Mouse (Mus musculus) retina, postnatal 7 days (tissue): ENCODE data around the gene Rel.
"Not testable (repeated sequence)": the region's sequence is repeated elsewhere in the genome, so short reads cannot be mapped to it uniquely, and the experiment has no call there.

Experiments used
- DNase-seq: peaks from one replicate; pipeline ENCODE4 v3.0.0-alpha.2; 2012; ENCODE audit warnings: low read depth, low spot score

Rel gene

DNA sequence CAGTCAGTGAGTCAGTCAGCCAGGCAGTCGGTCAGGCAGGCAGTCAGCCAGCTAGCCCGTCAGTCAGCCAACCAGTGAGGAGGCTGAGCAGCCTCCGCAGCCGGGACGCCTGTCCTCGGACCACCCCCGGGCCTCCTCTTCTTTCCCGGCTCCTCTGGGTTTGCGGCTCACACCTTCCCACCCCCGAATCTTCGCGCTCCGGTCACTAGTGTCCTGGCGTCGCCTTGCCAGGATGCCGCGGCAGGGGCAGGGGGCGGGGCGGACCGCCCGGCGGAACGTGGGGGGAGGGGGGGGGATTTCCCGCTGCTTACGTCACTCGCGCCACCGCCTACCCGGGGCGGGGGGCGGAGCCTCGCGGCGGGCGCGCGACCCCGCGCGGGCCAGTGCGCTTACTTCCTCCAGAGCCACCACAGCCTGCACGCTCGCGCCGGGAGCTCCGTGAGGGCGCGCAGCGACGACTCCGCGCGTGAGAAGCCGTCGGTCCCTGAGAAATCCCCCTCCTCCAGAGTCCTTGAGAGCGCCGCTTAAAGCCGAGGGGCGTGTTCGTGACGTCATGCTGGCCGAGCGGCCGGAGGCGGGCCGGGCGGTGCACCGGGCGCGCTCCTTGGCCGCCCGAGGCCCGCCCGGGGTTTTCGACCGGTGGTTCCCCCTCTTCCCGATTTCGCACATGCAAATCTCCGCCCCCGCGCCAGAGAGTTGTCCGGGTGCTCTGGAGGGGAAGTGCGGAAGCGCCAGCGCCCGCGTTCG, at the start of gene Rel:
Gene Rel (minus strand): TSS at position 211 of the 747 bp plus-strand sequence.
- DNase-seq, result peak; percentile 84

GRCm38 (mm10) chr11:23818745-23819144, 48.0 kb upstream of the Rel start:
- no peak for DNase-seq

DNA sequence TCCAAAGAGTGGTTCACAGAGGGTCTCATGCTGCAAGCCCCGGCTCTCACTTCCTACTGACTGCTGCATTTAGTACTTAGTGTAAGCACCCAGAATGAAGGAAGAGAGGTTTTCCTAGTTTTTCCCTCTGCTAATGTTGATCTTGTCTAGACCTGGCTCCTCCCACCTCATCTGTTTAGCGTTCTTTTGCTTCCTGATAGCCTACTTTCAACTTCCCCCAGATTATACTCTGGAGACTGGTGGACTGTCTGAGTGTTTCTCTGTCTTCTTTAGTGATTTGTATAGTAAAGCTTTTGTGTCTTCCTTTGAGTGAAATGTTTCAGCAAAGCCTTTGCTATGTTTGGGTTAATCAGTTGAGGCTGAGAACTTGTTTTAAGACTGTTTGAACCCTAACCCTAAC, 40.0 kb upstream of the Rel start:
- no peak for DNase-seq

- no peak for DNase-seq
Observed at GRCm38 (mm10) chr11:23805716-23806115, 34.9 kb upstream of the Rel start.

DNA sequence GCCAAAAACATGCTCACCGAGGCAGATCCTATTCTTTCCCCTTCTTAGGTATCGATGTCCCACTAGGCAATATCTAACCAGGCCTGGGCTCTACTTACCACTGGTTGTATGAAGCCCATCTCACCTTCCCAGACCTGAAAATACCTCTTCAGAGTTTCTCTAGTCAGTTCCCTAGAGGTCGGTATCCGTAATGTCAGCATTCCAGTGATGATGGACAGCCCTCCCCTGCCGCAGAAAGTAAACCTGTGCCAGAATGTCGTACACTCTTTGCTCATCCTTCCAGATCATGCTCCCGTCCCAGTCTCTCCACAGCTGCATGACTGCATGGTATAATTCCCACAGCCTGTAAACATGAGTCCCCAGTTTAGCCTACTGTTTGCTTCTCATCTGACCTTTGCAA, 32.4 kb upstream of the Rel start:
- no peak for DNase-seq

DNA sequence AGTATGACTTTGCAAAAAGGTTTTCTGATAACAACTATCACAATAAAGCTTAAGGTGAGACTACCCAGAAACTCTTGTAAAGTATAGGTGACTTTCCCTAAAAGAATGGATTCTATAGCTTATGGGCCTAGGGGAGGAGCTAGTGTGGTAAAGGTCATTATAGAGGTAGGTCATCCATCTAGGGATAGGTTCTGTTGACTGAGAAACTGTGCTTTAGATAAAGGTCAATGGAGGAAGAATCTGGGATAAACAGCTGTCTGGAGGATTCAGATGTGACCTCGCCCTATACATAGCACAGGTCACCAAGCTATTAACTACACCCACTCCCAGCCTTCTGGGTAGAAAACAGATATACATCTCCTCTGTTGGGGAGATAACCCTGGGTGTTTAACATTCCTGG, 31.5 kb upstream of the Rel start:
- no peak for DNase-seq

DNA sequence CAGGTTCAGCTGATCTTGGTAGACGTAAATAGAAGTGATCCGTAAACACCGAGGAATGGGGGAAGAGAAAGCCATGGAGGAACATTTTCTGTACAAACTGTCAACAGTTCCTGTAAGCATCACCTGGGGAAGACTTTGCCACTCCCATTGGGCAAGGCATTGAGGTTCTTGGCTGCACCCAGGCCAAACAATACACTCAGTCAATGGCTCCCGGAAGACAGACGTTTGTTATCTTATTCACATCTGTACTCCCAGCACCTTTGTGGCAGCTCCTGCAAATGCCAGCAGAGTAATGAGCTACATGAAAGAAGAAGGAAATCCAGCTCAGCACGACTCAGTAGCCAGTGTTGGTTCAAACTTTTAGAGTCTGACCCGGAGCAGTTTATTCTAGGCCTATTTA, 31.1 kb upstream of the Rel start:
- no peak for DNase-seq

- DNase-seq, result not testable (repeated sequence)
Observed at GRCm38 (mm10) chr11:23783677-23784076, 12.9 kb upstream of the Rel start.

GRCm38 (mm10) chr11:23783085-23783484, 12.3 kb upstream of the Rel start:
- DNase-seq, result no peak

GRCm38 (mm10) chr11:23782038-23782437, 11.3 kb upstream of the Rel start:
- no peak for DNase-seq

DNA sequence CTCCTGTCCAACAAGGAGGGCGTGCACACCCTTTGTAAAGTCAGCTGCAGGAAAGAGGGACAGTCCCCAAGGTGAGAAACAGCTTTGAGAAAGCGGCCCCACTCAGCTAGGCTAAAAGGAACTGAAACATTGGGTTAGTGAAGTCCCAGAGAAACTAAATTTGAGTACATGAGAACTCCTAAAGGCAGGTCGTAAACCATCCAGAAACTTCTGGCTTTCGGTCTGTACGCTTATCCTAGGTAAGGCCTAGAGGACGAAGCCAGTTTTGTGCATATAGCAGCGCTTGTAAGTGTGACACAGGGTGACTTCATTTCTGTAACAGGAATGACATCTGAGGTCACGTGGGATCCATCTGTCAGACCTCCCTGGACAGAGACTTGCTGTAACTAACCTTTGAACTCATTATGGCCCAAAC, 8.0 kb upstream of the Rel start:
- DNase-seq, result no peak

GRCm38 (mm10) chr11:23772471-23772870, 1.7 kb upstream of the Rel start:
- DNase-seq, result no peak

DNA sequence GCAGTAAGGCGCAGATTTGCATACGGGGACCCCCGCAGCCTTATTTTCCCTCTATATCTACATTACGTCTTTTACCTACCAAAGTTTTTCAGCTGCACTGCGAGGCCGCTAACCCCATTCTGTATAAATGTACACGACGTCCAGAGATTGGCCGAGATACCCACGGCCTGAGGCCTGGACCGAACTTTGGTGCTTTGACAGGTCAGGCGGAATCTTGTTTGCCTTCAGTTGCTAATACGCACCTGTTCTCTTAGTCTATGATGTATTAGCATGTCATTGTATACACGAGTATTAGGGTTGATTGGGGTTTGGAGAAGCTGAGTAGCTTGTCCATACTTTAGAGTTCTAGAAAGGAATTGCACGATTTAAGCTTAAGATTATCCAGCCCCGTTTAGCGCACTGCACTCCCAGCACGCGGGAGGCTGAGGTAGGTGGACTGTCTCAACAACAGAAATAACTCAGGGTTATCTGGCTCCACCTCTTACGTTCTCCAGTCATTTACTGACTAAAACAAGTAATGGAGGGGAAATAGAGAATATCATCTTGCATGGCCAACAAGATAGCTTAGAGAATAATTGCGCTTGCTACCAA, 832 bp upstream of the Rel start:
- peak; percentile 9 for DNase-seq

GRCm38 (mm10) chr11:23770510-23770759, 335 bp downstream of the Rel start:
- no peak for DNase-seq

- DNase-seq, result peak; percentile 9
Observed at GRCm38 (mm10) chr11:23769686-23770509, 872 bp downstream of the Rel start.

GRCm38 (mm10) chr11:23769033-23769432, 1.7 kb downstream of the Rel start:
- no peak for DNase-seq

DNA sequence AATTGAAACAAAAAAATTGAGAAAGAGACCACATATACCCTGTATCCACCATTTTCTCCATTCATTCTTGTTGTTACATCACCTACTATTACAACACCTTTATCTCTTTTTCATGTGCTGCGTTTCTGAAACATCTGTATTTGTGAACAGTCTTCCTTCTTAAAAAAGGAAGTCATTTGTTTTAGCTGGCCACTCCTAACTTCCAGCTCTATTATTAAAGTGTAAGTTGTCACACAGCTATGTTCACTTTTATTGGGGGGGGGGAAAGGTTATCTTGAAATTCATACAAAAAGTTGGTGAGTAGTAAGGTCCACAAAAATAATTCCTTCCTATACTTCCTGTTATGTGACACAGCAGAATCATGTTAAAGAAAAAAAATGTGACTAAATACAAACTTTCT, 2.8 kb downstream of the Rel start:
- DNase-seq, result no peak

DNA sequence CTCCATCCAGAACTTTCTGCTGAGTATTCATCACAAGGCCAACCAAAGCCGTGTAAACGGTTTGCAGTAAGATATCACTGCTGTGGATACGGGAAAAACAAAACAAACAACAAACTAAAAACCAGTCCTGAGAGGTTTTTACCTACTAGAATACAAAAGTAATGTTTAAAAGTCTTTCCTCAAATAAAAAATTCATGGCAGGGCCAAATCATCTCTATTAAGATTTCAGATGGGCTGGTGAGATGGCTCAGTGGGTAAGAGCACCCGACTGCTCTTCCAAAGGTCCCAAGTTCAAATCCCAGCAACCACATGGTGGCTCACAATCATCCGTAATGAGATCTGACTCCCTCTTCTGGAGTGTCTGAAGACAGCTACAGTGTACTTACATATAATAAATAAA, 3.4 kb downstream of the Rel start:
- DNase-seq, result not testable (repeated sequence)

GRCm38 (mm10) chr11:23762635-23763034, 8.1 kb downstream of the Rel start:
- no peak for DNase-seq

DNA sequence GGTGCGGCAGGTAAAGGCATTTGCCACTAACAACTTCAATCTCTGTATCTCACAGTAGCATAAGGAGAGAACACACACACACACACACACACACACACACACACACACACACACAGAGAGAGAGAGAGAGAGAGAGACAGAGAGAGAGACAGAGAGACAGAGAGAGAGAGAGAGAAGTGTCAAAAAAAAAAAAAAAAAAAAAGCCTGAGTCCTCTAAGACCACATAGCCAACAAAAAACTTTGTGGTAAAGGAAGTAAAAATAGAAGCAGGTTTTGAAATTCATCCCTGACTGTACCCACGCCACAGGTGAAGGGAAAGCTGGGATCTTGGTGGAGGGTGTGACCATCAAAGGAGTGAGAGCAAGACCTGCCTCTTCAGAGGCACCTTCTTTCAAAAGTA, 12.6 kb downstream of the Rel start:
- DNase-seq, result no peak

DNA sequence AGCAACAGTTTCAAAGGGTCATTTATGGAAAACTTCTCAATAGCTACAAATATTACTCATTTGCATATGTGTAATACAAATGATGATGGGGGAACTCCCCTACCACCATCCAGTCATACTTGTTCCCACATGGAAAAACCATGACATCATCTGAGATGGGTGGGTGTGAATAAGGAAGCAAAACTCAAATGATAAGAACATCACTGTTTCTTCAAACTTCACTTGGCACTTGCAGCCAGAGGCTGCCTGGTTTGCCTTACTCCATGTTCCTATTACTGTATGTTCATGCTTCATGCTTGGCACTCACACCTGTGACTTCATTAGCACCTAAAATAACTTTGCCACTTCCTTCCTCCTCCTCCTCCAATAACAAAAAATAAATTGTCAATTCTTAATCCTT, 16.4 kb downstream of the Rel start:
- no peak for DNase-seq

- DNase-seq, result no peak
Observed at GRCm38 (mm10) chr11:23753136-23753710, 17.5 kb downstream of the Rel start.

GRCm38 (mm10) chr11:23746102-23746501, 24.7 kb downstream of the Rel start:
- no peak for DNase-seq
